Mouse (Mus musculus) MEL (cell line): Measurements from ENCODE around the gene Vash2. TPM values are rescaled to one million over a fixed set of nuclear protein-coding genes. Genes with fewer than 3 reads are reported as not detected.
"Not testable (repeated sequence)": the region's sequence is repeated elsewhere in the genome, so short reads cannot be mapped to it uniquely, and the experiment has no call there.

Source experiments
- DNase-seq: peaks from one replicate; pipeline ENCODE4 v3.0.0; 2011; ENCODE audit warnings: low read depth, low spot score
- H3K27ac ChIP-seq: 2 replicates; pipeline ENCODE4 v1.5.1; 2012; ENCODE audit warnings: low read depth, mild to moderate bottlenecking, control low read depth, low read length, moderate library complexity; ENCODE audit not compliant: control insufficient read depth
- H3K27me3 ChIP-seq, 2 experiments: fragments of 150-350 bp in 1 of 2; sonication (generic) in 1 of 2; 2 replicates each; pipeline ENCODE4 v1.6.1; 2012; ENCODE audit warnings: low read length in 2 of 2, mild to moderate bottlenecking in 2 of 2, improper control_type of control experiment in 1 of 2, moderate library complexity in 1 of 2; ENCODE audit not compliant: insufficient read depth in 2 of 2, control insufficient read depth in 1 of 2
- H3K36me3 ChIP-seq, 2 experiments: 2 replicates each; pipeline ENCODE4 v1.6.1; 2012 to 2014; ENCODE audit warnings: low read length in 2 of 2, improper control_type of control experiment in 1 of 2, inconsistent platforms in 1 of 2, mild to moderate bottlenecking in 1 of 2; ENCODE audit not compliant: insufficient read depth in 2 of 2, control insufficient read depth in 1 of 2
- H3K4me1 ChIP-seq, 2 experiments: fragments of 150-350 bp in 1 of 2; sonication (generic) in 1 of 2; 2 replicates each; pipeline ENCODE4 v1.6.1; 2012; ENCODE audit warnings: low read length in 2 of 2, improper control_type of control experiment in 1 of 2, mild to moderate bottlenecking in 1 of 2; ENCODE audit not compliant: insufficient read depth in 2 of 2, control insufficient read depth in 1 of 2
- H3K4me3 ChIP-seq, 2 experiments: fragments of 150-350 bp in 1 of 2; sonication (generic) in 1 of 2; 2 replicates each; pipeline ENCODE4 v1.5.1; 2012; ENCODE audit warnings: low read depth in 2 of 2, low read length in 2 of 2, mild to moderate bottlenecking in 2 of 2, moderate library complexity in 2 of 2, control low read depth in 1 of 2, improper control_type of control experiment in 1 of 2; ENCODE audit not compliant: control insufficient read depth in 1 of 2, insufficient read depth in 1 of 2
- H3K79me2 ChIP-seq: 2 replicates; pipeline ENCODE4 v1.6.1; 2012; ENCODE audit warnings: mild to moderate bottlenecking, low read length, moderate library complexity; ENCODE audit not compliant: control insufficient read depth, poor library complexity, insufficient read depth
- H3K9ac ChIP-seq: 2 replicates; pipeline ENCODE4 v1.6.1; 2012; ENCODE audit warnings: low read depth, mild to moderate bottlenecking, control low read depth, low read length, moderate library complexity; ENCODE audit not compliant: control insufficient read depth, poor library complexity, severe bottlenecking
- H3K9me3 ChIP-seq: fragments of 150-350 bp; sonication (generic); replicated peaks from 2 replicates; pipeline ENCODE4 v1.6.1; 2012; ENCODE audit warnings: mild to moderate bottlenecking, low read length, improper control_type of control experiment, moderate library complexity; ENCODE audit not compliant: insufficient read depth
- CHD1 ChIP-seq: IDR thresholded peaks from 2 replicates; pipeline ENCODE4 v1.6.1; 2012; ENCODE audit warnings: low read depth, mild to moderate bottlenecking, inconsistent platforms, low read length, improper control_type of control experiment
- CHD2 ChIP-seq: IDR thresholded peaks from 2 replicates; pipeline ENCODE4 v1.6.1; 2011; ENCODE audit warnings: low read length, improper control_type of control experiment
- CTCF ChIP-seq, 3 experiments: IDR thresholded peaks in 2 of 3; conservative IDR thresholded peaks in 1 of 3; 2 replicates each; pipeline ENCODE4 v1.5.1; 2011 to 2012; ENCODE audit warnings: low read length in 3 of 3, low read depth in 2 of 3, mild to moderate bottlenecking in 2 of 3, improper control_type of control experiment in 1 of 3, inconsistent platforms in 1 of 3, mixed read lengths in 1 of 3, moderate library complexity in 1 of 3; ENCODE audit not compliant: control insufficient read depth in 1 of 3, insufficient read depth in 1 of 3, poor library complexity in 1 of 3, severe bottlenecking in 1 of 3
- ETS1 ChIP-seq: IDR thresholded peaks from 2 replicates; pipeline ENCODE4 v1.6.1; 2012; ENCODE audit warnings: low read depth, mild to moderate bottlenecking, inconsistent platforms, low read length, improper control_type of control experiment, moderate library complexity
- HCFC1 ChIP-seq: IDR thresholded peaks from 2 replicates; pipeline ENCODE4 v1.6.1; 2012; ENCODE audit warnings: low read depth, mild to moderate bottlenecking, inconsistent platforms, low read length, improper control_type of control experiment, moderate library complexity
- JUND ChIP-seq: IDR thresholded peaks from 2 replicates; pipeline ENCODE4 v1.6.1; 2011; ENCODE audit warnings: low read depth, mild to moderate bottlenecking, improper control_type of control experiment, low read length
- KAT2A ChIP-seq: conservative IDR thresholded peaks from 2 replicates; pipeline ENCODE4 v1.6.1; 2012; ENCODE audit warnings: low read depth, low read length, improper control_type of control experiment, inconsistent platforms
- MAX ChIP-seq: IDR thresholded peaks from 2 replicates; pipeline ENCODE4 v1.6.1; 2011; ENCODE audit warnings: low read length, improper control_type of control experiment
- MAZ ChIP-seq: IDR thresholded peaks from 2 replicates; pipeline ENCODE4 v1.6.1; 2012; ENCODE audit warnings: low read depth, mild to moderate bottlenecking, inconsistent platforms, low read length, improper control_type of control experiment
- MXI1 ChIP-seq: IDR thresholded peaks from 2 replicates; pipeline ENCODE4 v1.6.1; 2011; ENCODE audit warnings: mild to moderate bottlenecking, low read depth, low read length, improper control_type of control experiment
- MYB ChIP-seq: IDR thresholded peaks from 2 replicates; pipeline ENCODE4 v1.6.1; 2011; ENCODE audit warnings: mild to moderate bottlenecking, low read depth, low read length, improper control_type of control experiment
- POLR2AphosphoS5 ChIP-seq: IDR thresholded peaks from 2 replicates; pipeline ENCODE4 v1.6.1; 2012; ENCODE audit warnings: low read depth, borderline replicate concordance, mild to moderate bottlenecking, inconsistent platforms, low read length, moderate library complexity, mixed read lengths
- RCOR1 ChIP-seq: IDR thresholded peaks from 2 replicates; pipeline ENCODE4 v1.6.1; 2012; ENCODE audit warnings: low read depth, mild to moderate bottlenecking, inconsistent platforms, low read length, improper control_type of control experiment
- ZC3H11A ChIP-seq: IDR thresholded peaks from 2 replicates; pipeline ENCODE4 v1.6.1; 2012; ENCODE audit warnings: low read depth, mild to moderate bottlenecking, inconsistent platforms, low read length, improper control_type of control experiment
- ZKSCAN1 ChIP-seq: IDR thresholded peaks from 2 replicates; pipeline ENCODE4 v1.6.1; 2012; ENCODE audit warnings: low read depth, mild to moderate bottlenecking, inconsistent platforms, low read length, improper control_type of control experiment, moderate library complexity
- ZMIZ1 ChIP-seq: IDR thresholded peaks from 2 replicates; pipeline ENCODE4 v1.6.1; 2012; ENCODE audit warnings: low read depth, mild to moderate bottlenecking, inconsistent platforms, low read length, improper control_type of control experiment, moderate library complexity
- polyA plus RNA-seq, 2 experiments: library from polyadenylated mRNA; stranded (reverse) in 1 of 2; unstranded in 1 of 2; fragments of >175 nt in 1 of 2; fragments of >200 nt in 1 of 2; gene quantifications; 2 replicates each; pipeline versions ENCODE4 v1.2.1 to v1.2.4; 2012; ENCODE audit warnings: low replicate concordance in 2 of 2, low read depth in 1 of 2; ENCODE audit not compliant: insufficient read length in 2 of 2, insufficient read depth in 1 of 2, missing spikeins in 1 of 2
- total RNA-seq: library from RNA; depleted of rRNA; stranded (reverse); fragments of 300-350 nt; gene quantifications from 2 replicates; pipeline ENCODE4 v1.2.3, GENCODE M21; 2012

The Vash2 gene
- total and polyA plus RNA-seq, 3 experiments: 2.6 to 9.8 TPM; not detected in 1

GRCm38 (mm10) chr1:190927311-190927710 is 51.8 kb downstream of the Vash2 start:
- H3K36me3 ChIP-seq: peaks cover 0 to 9% of the 10 kb centered on the region in 2 experiments; a peak in 2 of 4 replicates
- peaks cover 9% of the 10 kb centered on the region for H3K79me2 ChIP-seq
- peak overlapping the region; percentile 42; the same call in 1 of the 2 replicates for H3K9ac ChIP-seq
- H3K9me3 ChIP-seq: no peaks in the 10 kb centered on the region
- peak overlapping the region; percentile 37 for H3K27ac ChIP-seq
- no peaks in the 10 kb centered on the region for H3K27me3 ChIP-seq
- no peak for DNase-seq
- peaks cover 3% of the 10 kb centered on the region in 2 experiments; a peak in 3 of 4 replicates for H3K4me1 ChIP-seq
- TF ChIP-seq MYB: no peak
- TF ChIP-seq MXI1: no peak
- no peak for TF ChIP-seq CTCF (IDR thresholded peaks at IDR 0.05 in 2 of 3, conservative IDR thresholded peaks at IDR 0.05 in 1 of 3; ENCODE audit: control insufficient read depth in 1 of 3, insufficient read depth in 1 of 3, low read depth in 2 of 3, low read length in 3 of 3, poor library complexity in 1 of 3, severe bottlenecking in 1 of 3)
- no peak for TF ChIP-seq POLR2AphosphoS5
- no peak for TF ChIP-seq JUND
- no peak for TF ChIP-seq CHD1
- no peak for TF ChIP-seq HCFC1
- no peak for TF ChIP-seq ZC3H11A
- no peak for TF ChIP-seq RCOR1
- TF ChIP-seq CHD2: no peak
- H3K4me3 ChIP-seq: peak overlapping the region in 1 of 2 experiments; percentile 81; a peak in 2 of 4 replicates

GRCm38 (mm10) chr1:190924812-190925211 is 54.3 kb downstream of the Vash2 start, which contains the start of gene Angel2:
TSS of gene Angel2 (plus strand) at chr1:190925112.
- H3K79me2 ChIP-seq, H3K27me3 ChIP-seq, DNase-seq, H3K36me3 ChIP-seq, H3K4me3 ChIP-seq, H3K9me3 ChIP-seq, H3K4me1 ChIP-seq, H3K27ac ChIP-seq, H3K9ac ChIP-seq: not testable (repeated sequence)

- no peaks in the 10 kb centered on the region for H3K36me3 ChIP-seq
- TF ChIP-seq RCOR1: no peak
- no peak for TF ChIP-seq MAX
- TF ChIP-seq KAT2A: no peak
- no peak for TF ChIP-seq ETS1
- TF ChIP-seq MXI1: no peak
- no peak for TF ChIP-seq MAZ
- no peak for TF ChIP-seq ZC3H11A
- TF ChIP-seq ZMIZ1: no peak
- no peak for TF ChIP-seq ZKSCAN1
- H3K4me3 ChIP-seq: no peak overlapping the region
- peaks cover 0 to 6% of the 10 kb centered on the region in 2 experiments; a peak in 1 of 4 replicates for H3K4me1 ChIP-seq
- no peak for DNase-seq
- H3K9me3 ChIP-seq: no peaks in the 10 kb centered on the region
- no peak overlapping the region for H3K27ac ChIP-seq
- peaks cover 1 to 2% of the 10 kb centered on the region in 2 experiments; a peak in 1 of 4 replicates for H3K27me3 ChIP-seq
- no peaks in the 10 kb centered on the region for H3K79me2 ChIP-seq
- H3K9ac ChIP-seq: no peak overlapping the region
Measured at GRCm38 (mm10) chr1:190919725-190920469, 59.2 kb downstream of the Vash2 start.
